Mouse (Mus musculus): ENCODE data around the gene Rhox2a. TPM values are rescaled to one million over a fixed set of nuclear protein-coding genes. Genes with fewer than 3 reads are reported as not detected.

Rhox2a gene
- 0.20 and 0.58 TPM in 2 replicates for polyA plus RNA-seq (2012; rRNA removed)

DNA sequence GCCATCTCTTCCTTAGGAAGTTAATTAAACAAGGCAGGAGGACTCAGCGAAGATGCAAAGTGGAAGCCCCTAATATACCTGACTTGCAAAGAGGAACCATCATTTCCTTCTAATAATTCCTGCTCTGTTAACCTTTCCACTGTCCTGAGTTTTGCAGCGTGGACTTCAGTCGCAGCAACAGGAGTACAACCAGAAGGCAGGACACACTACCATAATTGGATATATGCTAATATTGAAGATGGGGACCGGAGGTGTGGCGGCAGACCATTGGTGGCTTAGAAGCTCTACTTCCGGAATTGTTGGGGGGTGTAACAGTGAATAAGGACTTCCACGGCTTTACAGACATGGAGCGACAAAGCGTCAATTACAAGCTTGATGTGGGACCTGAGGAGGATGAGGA lies at the start of gene Rhox2a:
Gene Rhox2a (plus strand): TSS at position 301 of the 400 bp plus-strand sequence.

DNA sequence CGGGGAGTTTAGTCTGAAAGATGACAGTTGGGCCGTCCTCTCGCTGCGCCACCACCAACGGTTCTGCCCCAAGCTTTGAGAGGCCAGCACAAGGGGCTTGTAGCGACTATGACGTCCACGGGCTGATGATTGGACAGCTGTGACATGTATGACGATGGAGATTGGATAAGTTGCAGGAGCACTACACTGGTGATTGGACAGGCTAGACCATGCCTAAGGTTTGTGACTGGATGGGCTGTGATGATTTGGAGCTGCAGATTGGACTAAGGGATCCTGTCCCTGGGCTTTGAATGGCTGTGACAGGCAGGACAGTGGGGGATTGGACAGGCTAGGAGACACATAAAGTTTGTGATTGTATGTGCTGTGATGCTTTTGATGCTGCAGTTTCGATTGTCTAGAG lies 33.8 kb upstream of the Rhox2a start, which contains the start of gene Gm9:
Gene Gm9 (minus strand): TSS at position 101 of the 400 bp plus-strand sequence.

DNA sequence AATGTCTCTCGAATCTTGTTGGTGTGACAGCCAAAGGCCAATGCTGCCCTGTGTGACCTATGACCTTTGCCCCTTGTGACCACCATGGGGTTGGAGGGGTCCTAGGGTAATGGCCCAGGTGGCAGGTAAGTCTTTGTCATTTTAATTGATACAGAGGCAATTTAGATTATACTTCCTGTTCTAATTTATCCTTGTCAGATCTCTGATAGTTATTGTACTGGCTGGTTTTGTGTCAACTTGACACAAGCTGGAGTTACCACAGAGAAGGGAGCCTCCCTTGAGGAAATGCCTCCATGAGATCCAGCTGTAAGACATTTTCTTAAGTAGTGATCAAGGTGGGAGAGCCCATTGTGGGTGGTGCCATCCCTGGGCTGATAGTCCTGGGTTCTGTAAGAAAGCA lies 22.6 kb upstream of the Rhox2a start, which contains the start of gene Rhox1:
Gene Rhox1 (minus strand): TSS at position 101 of the 400 bp plus-strand sequence.

DNA sequence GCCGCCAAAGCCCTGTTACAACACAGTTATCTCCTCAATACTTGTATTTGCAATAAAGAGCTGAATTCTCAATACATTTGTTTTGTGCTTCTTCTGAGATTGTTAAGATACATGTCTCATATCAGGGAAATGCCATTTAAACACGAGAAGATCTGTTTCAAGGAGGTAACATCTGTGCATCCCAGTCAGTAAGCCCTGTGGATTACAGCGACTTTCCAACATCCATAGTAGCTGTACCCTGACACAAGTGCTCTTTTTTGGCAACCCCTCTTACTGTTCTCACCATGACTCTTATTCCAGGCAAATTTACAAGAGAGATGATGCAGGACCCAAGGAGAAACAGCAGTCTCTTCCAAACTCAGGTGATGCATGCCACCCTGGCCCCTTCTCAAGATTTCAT lies 4.8 kb downstream of the Rhox2a start, which contains the start of gene Rhox3a:
Gene Rhox3a (plus strand): TSS at position 301 of the 400 bp plus-strand sequence.

DNA sequence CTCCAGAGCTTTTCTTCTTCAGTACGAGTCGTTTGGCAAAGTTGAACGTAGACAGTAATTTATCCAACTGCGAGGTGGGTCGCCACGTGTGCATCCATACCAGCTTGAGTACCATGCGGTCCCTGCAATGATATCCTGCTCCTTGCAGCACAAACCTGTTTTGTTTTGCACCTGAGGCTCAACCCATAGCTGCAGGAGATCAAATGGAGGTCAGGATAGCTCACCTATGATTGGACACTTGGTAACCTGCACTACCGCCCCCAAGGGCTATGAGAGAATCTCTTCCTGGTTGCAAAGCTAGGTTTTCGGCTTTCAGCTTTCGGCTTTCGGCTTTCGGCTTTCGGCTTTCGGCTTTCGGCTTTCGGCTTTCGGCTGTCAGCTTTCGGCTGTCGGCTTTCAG lies 20.3 kb downstream of the Rhox2a start, which contains the start of gene Rhox4a:
Gene Rhox4a (plus strand): TSS at position 301 of the 400 bp plus-strand sequence.

Other genes with a start within 250 kb of the Rhox2a start
- 0.06 and 0.12 TPM in 2 replicates for gene Sowahd, start 196.1 kb upstream of the Rhox2a start, polyA plus RNA-seq (2012; rRNA removed)
- 463 and 1,092 TPM in 2 replicates for gene Rpl39, start 159.6 kb upstream of the Rhox2a start, polyA plus RNA-seq (2012; rRNA removed)
- 47.1 and 59.8 TPM in 2 replicates for gene Upf3b, start 134.7 kb upstream of the Rhox2a start, polyA plus RNA-seq (2012; rRNA removed)
- 9.1 and 9.8 TPM in 2 replicates for gene Nkap, start 118.2 kb upstream of the Rhox2a start, polyA plus RNA-seq (2012; rRNA removed)
- 0.09 and 0.16 TPM in 2 replicates for gene Akap14, start 76.1 kb upstream of the Rhox2a start, polyA plus RNA-seq (2012; rRNA removed)
- gene Ndufa1, start 53.8 kb upstream of the Rhox2a start, polyA plus RNA-seq (2012; rRNA removed) = 149 and 294 TPM in 2 replicates
- gene Rnf113a1, start 53.7 kb upstream of the Rhox2a start, polyA plus RNA-seq (2012; rRNA removed) = 8.6 and 11.1 TPM in 2 replicates
- not detected in 2 replicates for gene Gm9, start 33.9 kb upstream of the Rhox2a start, polyA plus RNA-seq (2012; rRNA removed)
- gene Rhox1, start 22.7 kb upstream of the Rhox2a start, polyA plus RNA-seq (2012; rRNA removed) = not detected in 2 replicates
- gene Rhox3a, start 4.9 kb downstream of the Rhox2a start, polyA plus RNA-seq (2012; rRNA removed) = not detected in 2 replicates
- not detected in 2 replicates for gene Rhox4a, start 20.4 kb downstream of the Rhox2a start, polyA plus RNA-seq (2012; rRNA removed)
- not detected in 2 replicates for gene Rhox3a2, start 135.1 kb downstream of the Rhox2a start, polyA plus RNA-seq (2012; rRNA removed)
- gene Rhox4a2, start 145.9 kb downstream of the Rhox2a start, polyA plus RNA-seq (2012; rRNA removed) = 0.35 and 1.6 TPM in 2 replicates
- gene Rhox2b, start 167.1 kb downstream of the Rhox2a start, polyA plus RNA-seq (2012; rRNA removed) = 0.21 and 0.82 TPM in 2 replicates
- 0.19 and 0.49 TPM in 2 replicates for gene Rhox4b, start 187.5 kb downstream of the Rhox2a start, polyA plus RNA-seq (2012; rRNA removed)
- gene Rhox2c, start 208.7 kb downstream of the Rhox2a start, polyA plus RNA-seq (2012; rRNA removed) = 0.66 and 1.4 TPM in 2 replicates
- gene Rhox3c, start 213.6 kb downstream of the Rhox2a start, polyA plus RNA-seq (2012; rRNA removed) = 0.48 TPM in 1 of 2 replicates, not detected in the other
- not detected in 2 replicates for gene Rhox4c, start 235.4 kb downstream of the Rhox2a start, polyA plus RNA-seq (2012; rRNA removed)
- 0.20 TPM in 1 of 2 replicates, not detected in the other for gene Rhox2d, start 248.5 kb downstream of the Rhox2a start, polyA plus RNA-seq (2012; rRNA removed)

All from central nervous system, embryonic 11.5 days (tissue).